Mouse (Mus musculus): ENCODE results near the gene Slc5a6. TPM values are rescaled to one million over a fixed set of nuclear protein-coding genes. Genes with fewer than 3 reads are reported as not detected.
"Not testable (repeated sequence)": the region's sequence is repeated elsewhere in the genome, so short reads cannot be mapped to it uniquely, and the experiment has no call there.

Gene Slc5a6
- polyA plus RNA-seq, 1 experiment from 2014 or later = 8.9 TPM

- ATAC-seq (ENCODE audit: insufficient read depth, low FRiP score, low read depth) = no peak
- H3K27me3 ChIP-seq (replicated peaks) = no peaks in the 10 kb centered on the region
- H3K27ac ChIP-seq = no peak overlapping the region
- no peaks in the 10 kb centered on the region for H3K9me3 ChIP-seq
- H3K4me1 ChIP-seq = no peaks in the 10 kb centered on the region; the same call in 1 of the 2 replicates
- H3K36me3 ChIP-seq = no peaks in the 10 kb centered on the region
- H3K4me3 ChIP-seq (replicated peaks) = no peak overlapping the region
- H3K4me2 ChIP-seq = no peak overlapping the region
- no peak overlapping the region for H3K9ac ChIP-seq
These were observed 24.1 kb downstream of the Slc5a6 start for GRCm38 (mm10) chr5:31024641-31025040.

- H3K27me3 ChIP-seq (replicated peaks) = no peaks in the 10 kb centered on the region
- no peaks in the 10 kb centered on the region for H3K9me3 ChIP-seq
- H3K4me2 ChIP-seq = no peak overlapping the region
- WGBS = 12% methylated on average over 4 of the region's 4 CpGs
- no peak overlapping the region for H3K27ac ChIP-seq
- H3K36me3 ChIP-seq = no peaks in the 10 kb centered on the region
- ATAC-seq (ENCODE audit: insufficient read depth, low FRiP score, low read depth) = no peak
- H3K4me1 ChIP-seq = no peaks in the 10 kb centered on the region; the same call in 1 of the 2 replicates
- H3K9ac ChIP-seq = no peak overlapping the region
- no peak overlapping the region for H3K4me3 ChIP-seq (replicated peaks)
These were observed 25.5 kb downstream of the Slc5a6 start for GRCm38 (mm10) chr5:31023254-31023653.

GRCm38 (mm10) chr5:31022690-31023089 is 26.0 kb downstream of the Slc5a6 start:
- no peak overlapping the region for H3K4me2 ChIP-seq
- WGBS = 50% methylated on average over 1 of the region's 1 CpGs
- no peaks in the 10 kb centered on the region for H3K36me3 ChIP-seq
- no peak overlapping the region for H3K4me3 ChIP-seq (replicated peaks)
- H3K4me1 ChIP-seq = no peaks in the 10 kb centered on the region; the same call in 1 of the 2 replicates
- H3K27me3 ChIP-seq (replicated peaks) = no peaks in the 10 kb centered on the region
- no peaks in the 10 kb centered on the region for H3K9me3 ChIP-seq
- H3K9ac ChIP-seq = no peak overlapping the region
- no peak for ATAC-seq (ENCODE audit: insufficient read depth, low FRiP score, low read depth)
- no peak overlapping the region for H3K27ac ChIP-seq

- not testable (repeated sequence) for H3K9ac ChIP-seq; H3K9me3 ChIP-seq; ATAC-seq (ENCODE audit: insufficient read depth, low FRiP score, low read depth); H3K36me3 ChIP-seq; H3K27me3 ChIP-seq (replicated peaks); H3K4me3 ChIP-seq (replicated peaks); H3K4me1 ChIP-seq; H3K4me2 ChIP-seq; H3K27ac ChIP-seq
- WGBS = 72% methylated on average over 5 of the region's 5 CpGs
These were observed 26.9 kb downstream of the Slc5a6 start for GRCm38 (mm10) chr5:31021790-31022189.

- Histone ChIP-seq H3K36me3 (no peaks in the 10 kb centered on the region), H3K9ac (no peak overlapping the region), H3K27ac (no peak overlapping the region), H3K4me1 (no peaks in the 10 kb centered on the region), H3K27me3 (replicated peaks) (no peaks in the 10 kb centered on the region), H3K4me2 (no peak overlapping the region), H3K4me3 (replicated peaks) (no peak overlapping the region), H3K9me3 (no peaks in the 10 kb centered on the region)
- 42% methylated on average over 2 of the region's 2 CpGs for WGBS
- no peak for ATAC-seq (ENCODE audit: insufficient read depth, low FRiP score, low read depth)
These were observed 32.8 kb downstream of the Slc5a6 start for GRCm38 (mm10) chr5:31015913-31016312.

GRCm38 (mm10) chr5:31012737-31013136 is 36.0 kb downstream of the Slc5a6 start:
- Histone ChIP-seq H3K36me3 (no peaks in the 10 kb centered on the region), H3K4me2 (no peak overlapping the region), H3K4me3 (replicated peaks) (no peak overlapping the region), H3K27me3 (replicated peaks) (no peaks in the 10 kb centered on the region), H3K27ac (no peak overlapping the region), H3K9ac (no peak overlapping the region), H3K9me3 (no peaks in the 10 kb centered on the region), H3K4me1 (no peaks in the 10 kb centered on the region)
- 69% methylated on average over 3 of the region's 3 CpGs for WGBS
- ATAC-seq (ENCODE audit: insufficient read depth, low FRiP score, low read depth) = no peak

- peak; percentile 81 for ATAC-seq (ENCODE audit: insufficient read depth, low FRiP score, low read depth)
- H3K4me3 ChIP-seq (replicated peaks) = no peak overlapping the region
- H3K9ac ChIP-seq = no peak overlapping the region
These were observed 44.5 kb downstream of the Slc5a6 start for GRCm38 (mm10) chr5:31004184-31004583.

GRCm38 (mm10) chr5:31001560-31001959 is 47.2 kb downstream of the Slc5a6 start:
- ATAC-seq (ENCODE audit: insufficient read depth, low FRiP score, low read depth) = no peak
- no peak overlapping the region for H3K4me3 ChIP-seq (replicated peaks)
- no peaks in the 10 kb centered on the region for H3K9me3 ChIP-seq
- H3K27ac ChIP-seq = no peak overlapping the region
- 83% methylated on average over 4 of the region's 4 CpGs for WGBS
- H3K9ac ChIP-seq = no peak overlapping the region
- no peaks in the 10 kb centered on the region for H3K27me3 ChIP-seq (replicated peaks)
- no peaks in the 10 kb centered on the region for H3K36me3 ChIP-seq
- no peak overlapping the region for H3K4me2 ChIP-seq
- no peaks in the 10 kb centered on the region for H3K4me1 ChIP-seq

More at GRCm38 (mm10) chr5:31004184-31004583, 44.5 kb downstream of the Slc5a6 start:
- Histone ChIP-seq H3K4me1 (no peaks in the 10 kb centered on the region), H3K4me2 (no peak overlapping the region), H3K27ac (no peak overlapping the region), H3K36me3 (no peaks in the 10 kb centered on the region), H3K9me3 (no peaks in the 10 kb centered on the region), H3K27me3 (replicated peaks) (no peaks in the 10 kb centered on the region)
- 2% methylated on average over 5 of the region's 5 CpGs for WGBS

GRCm38 (mm10) chr5:31000993-31001392 is 47.7 kb downstream of the Slc5a6 start:
- no peak overlapping the region for H3K27ac ChIP-seq
- no peak overlapping the region for H3K4me3 ChIP-seq (replicated peaks)
- no peaks in the 10 kb centered on the region for H3K36me3 ChIP-seq
- H3K9me3 ChIP-seq = no peaks in the 10 kb centered on the region
- WGBS = 79% methylated on average over 2 of the region's 2 CpGs
- no peaks in the 10 kb centered on the region for H3K27me3 ChIP-seq (replicated peaks)
- no peaks in the 10 kb centered on the region for H3K4me1 ChIP-seq
- H3K9ac ChIP-seq = no peak overlapping the region
- no peak for ATAC-seq (ENCODE audit: insufficient read depth, low FRiP score, low read depth)
- H3K4me2 ChIP-seq = no peak overlapping the region

- H3K4me3 ChIP-seq (replicated peaks) = no peak overlapping the region
- no peaks in the 10 kb centered on the region for H3K9me3 ChIP-seq
- H3K27ac ChIP-seq = no peak overlapping the region
- no peaks in the 10 kb centered on the region for H3K36me3 ChIP-seq
- H3K4me2 ChIP-seq = no peak overlapping the region
- 50% methylated on average over 7 of the region's 7 CpGs for whole genome bisulfite sequencing
- H3K9ac ChIP-seq = no peak overlapping the region
- no peaks in the 10 kb centered on the region for H3K27me3 ChIP-seq (replicated peaks)
- no peak for ATAC-seq (ENCODE audit: insufficient read depth, low FRiP score, low read depth)
- H3K4me1 ChIP-seq = no peaks in the 10 kb centered on the region
These were observed 48.6 kb downstream of the Slc5a6 start for GRCm38 (mm10) chr5:31000122-31000521.

GRCm38 (mm10) chr5:30999324-30999723 is 49.4 kb downstream of the Slc5a6 start:
- ATAC-seq (ENCODE audit: insufficient read depth, low FRiP score, low read depth) = no peak
- Histone ChIP-seq H3K36me3 (no peaks in the 10 kb centered on the region), H3K4me3 (replicated peaks) (no peak overlapping the region), H3K9ac (no peak overlapping the region), H3K9me3 (no peaks in the 10 kb centered on the region), H3K27ac (no peak overlapping the region), H3K27me3 (replicated peaks) (no peaks in the 10 kb centered on the region), H3K4me2 (no peak overlapping the region), H3K4me1 (no peaks in the 10 kb centered on the region)
- 73% methylated on average over 5 of the region's 5 CpGs for WGBS

- Histone ChIP-seq H3K36me3 (no peaks in the 10 kb centered on the region), H3K9ac (no peak overlapping the region), H3K4me3 (replicated peaks) (no peak overlapping the region), H3K4me2 (no peak overlapping the region), H3K4me1 (no peaks in the 10 kb centered on the region), H3K9me3 (no peaks in the 10 kb centered on the region), H3K27me3 (replicated peaks) (no peaks in the 10 kb centered on the region), H3K27ac (no peak overlapping the region)
- WGBS = 24% methylated on average over 5 of the region's 5 CpGs
- ATAC-seq (ENCODE audit: insufficient read depth, low FRiP score, low read depth) = no peak
These were observed 50.4 kb downstream of the Slc5a6 start for GRCm38 (mm10) chr5:30998306-30998705.

- no peak for ATAC-seq (ENCODE audit: insufficient read depth, low FRiP score, low read depth)
- H3K4me2 ChIP-seq = no peak overlapping the region
- H3K4me1 ChIP-seq = no peaks in the 10 kb centered on the region
- no peaks in the 10 kb centered on the region for H3K36me3 ChIP-seq
- no peak overlapping the region for H3K9ac ChIP-seq
- H3K27me3 ChIP-seq (replicated peaks) = no peaks in the 10 kb centered on the region
- H3K9me3 ChIP-seq = no peaks in the 10 kb centered on the region
- H3K27ac ChIP-seq = no peak overlapping the region
- no peak overlapping the region for H3K4me3 ChIP-seq (replicated peaks)
- 64% methylated on average over 11 of the region's 11 CpGs for WGBS
These were observed 53.7 kb downstream of the Slc5a6 start for GRCm38 (mm10) chr5:30994910-30995635.

Data from stomach, embryonic 15.5 days (tissue).